Mouse (Mus musculus) lung, postnatal 36 days (tissue): ENCODE measurements around the gene Olfr1395.

Experiments used
- DNase-seq: peaks from one replicate; pipeline ENCODE4 v3.0.0; 2022; ENCODE audit warnings: mixed read lengths

Gene Olfr1395

GRCm38 (mm10) chr11:49141974-49142373 lies at the start of gene Olfr1395:
Gene Olfr1395, plus strand, starts transcription at chr11:49142274.
- no peak for DNase-seq

GRCm38 (mm10) chr11:49092786-49093185 lies 49.3 kb upstream of the Olfr1395 start:
- no peak for DNase-seq

- DNase-seq: no peak
Measured at GRCm38 (mm10) chr11:49093861-49094660, 48.0 kb upstream of the Olfr1395 start.

GRCm38 (mm10) chr11:49095367-49095766 lies 46.7 kb upstream of the Olfr1395 start:
- DNase-seq: no peak

- no peak for DNase-seq
Measured at GRCm38 (mm10) chr11:49100409-49100808, 41.7 kb upstream of the Olfr1395 start.

GRCm38 (mm10) chr11:49101500-49101899 lies 40.6 kb upstream of the Olfr1395 start:
- DNase-seq: no peak

GRCm38 (mm10) chr11:49103047-49103693 lies 38.9 kb upstream of the Olfr1395 start:
- peak; percentile 95 for DNase-seq

- no peak for DNase-seq
Measured at GRCm38 (mm10) chr11:49105752-49106151, 36.3 kb upstream of the Olfr1395 start.

- DNase-seq: no peak
Measured at GRCm38 (mm10) chr11:49107650-49108537, 34.2 kb upstream of the Olfr1395 start.

- peak; percentile 68 for DNase-seq
Measured at GRCm38 (mm10) chr11:49108833-49109232, 33.2 kb upstream of the Olfr1395 start.

GRCm38 (mm10) chr11:49111000-49111399 lies 31.1 kb upstream of the Olfr1395 start:
- DNase-seq: no peak

- no peak for DNase-seq
Measured at GRCm38 (mm10) chr11:49112624-49113219, 29.4 kb upstream of the Olfr1395 start.

GRCm38 (mm10) chr11:49114158-49114557 lies 27.9 kb upstream of the Olfr1395 start:
- no peak for DNase-seq

- DNase-seq: no peak
Measured at GRCm38 (mm10) chr11:49114774-49115173, 27.3 kb upstream of the Olfr1395 start, which contains the start of gene Olfr1396. Gene Olfr1396, minus strand, starts transcription at chr11:49114874.

- no peak for DNase-seq
Measured at GRCm38 (mm10) chr11:49119635-49120034, 22.4 kb upstream of the Olfr1395 start.

GRCm38 (mm10) chr11:49124169-49124568 lies 17.9 kb upstream of the Olfr1395 start:
- DNase-seq: no peak

- DNase-seq: no peak
Measured at GRCm38 (mm10) chr11:49154077-49154476, 12.0 kb downstream of the Olfr1395 start, which contains the start of gene Olfr1394. Gene Olfr1394, plus strand, starts transcription at chr11:49154377.

GRCm38 (mm10) chr11:49156821-49157814 lies 15.0 kb downstream of the Olfr1395 start:
- DNase-seq: no peak

GRCm38 (mm10) chr11:49168839-49169611 lies 27.0 kb downstream of the Olfr1395 start:
- DNase-seq: no peak

GRCm38 (mm10) chr11:49170576-49170975 lies 28.5 kb downstream of the Olfr1395 start:
- peak; percentile 30 for DNase-seq
